Mouse (Mus musculus) limb, embryonic 13.5 days (tissue): Measurements from ENCODE around the gene Hscb. TPM values are rescaled to one million over a fixed set of nuclear protein-coding genes. Genes with fewer than 3 reads are reported as not detected.

Source experiments
- ATAC-seq: fragments of 200-750 bp; cut with Nextera tagmentation; 2 replicates; pipeline ENCODE4 v1.8.0; 2017; ENCODE audit warnings: low read depth, moderate number of reproducible peaks, moderate TSS enrichment; ENCODE audit not compliant: low FRiP score
- H3K27ac ChIP-seq: fragments of 300-500 bp; sonication (generic); 2 replicates; pipeline ENCODE4 v1.5.1; 2015; ENCODE audit warnings: inconsistent platforms, mild to moderate bottlenecking, moderate library complexity
- H3K27me3 ChIP-seq: fragments of 300-500 bp; sonication (generic); 2 replicates; pipeline ENCODE4 v1.6.1; 2015; ENCODE audit warnings: mild to moderate bottlenecking, inconsistent platforms
- H3K36me3 ChIP-seq: fragments of 300-500 bp; sonication (generic); 2 replicates; pipeline ENCODE4 v1.6.1; 2015; ENCODE audit warnings: inconsistent platforms, mild to moderate bottlenecking, moderate library complexity
- H3K4me1 ChIP-seq: fragments of 300-500 bp; sonication (generic); 2 replicates; pipeline ENCODE4 v1.6.1; 2015; ENCODE audit warnings: inconsistent platforms
- H3K4me2 ChIP-seq: fragments of 300-500 bp; sonication (generic); replicated peaks from 2 replicates; pipeline ENCODE4 v1.6.1; 2015; ENCODE audit warnings: inconsistent platforms, mild to moderate bottlenecking, moderate library complexity
- H3K4me3 ChIP-seq: fragments of 300-500 bp; sonication (generic); 2 replicates; pipeline ENCODE4 v1.5.1; 2015; ENCODE audit warnings: moderate library complexity, mild to moderate bottlenecking, inconsistent platforms
- H3K9ac ChIP-seq: fragments of 300-500 bp; sonication (generic); 2 replicates; pipeline ENCODE4 v1.6.1; 2015; ENCODE audit warnings: mild to moderate bottlenecking, inconsistent platforms
- H3K9me3 ChIP-seq: fragments of 300-500 bp; sonication (generic); 2 replicates; pipeline ENCODE4 v1.6.1; 2016; ENCODE audit warnings: inconsistent platforms
- WGBS: fragments of 180-500 bp; shearing (Covaris S2); methylation state at CpG from one replicate; pipeline ENCODE4 v1.1.7; 2015; 5-methylcytosine and 5-hydroxymethylcytosine counted together
- polyA plus RNA-seq: library from polyadenylated mRNA; unstranded; fragments of >200 nt; fragmentation: Nextera tagmentation; extraction: Ambion mirVana; gene quantifications from 2 replicates; pipeline ENCODE4 v1.2.1, GENCODE M21; 2015

Hscb gene
- polyA plus RNA-seq, 1 experiment from 2014 or later: 26.5 TPM

- Histone ChIP-seq H3K27ac (no peak overlapping the region), H3K27me3 (no peaks in the 10 kb centered on the region), H3K9ac (no peak overlapping the region), H3K36me3 (0 out of 2 replicates have a peak, but pooled peaks cover 8% of the 10 kb centered on the region), H3K4me2 (no peak overlapping the region), H3K9me3 (no peaks in the 10 kb centered on the region), H3K4me3 (no peak overlapping the region), H3K4me1 (0 out of 2 replicates have a peak, but pooled peaks cover 5% of the 10 kb centered on the region)
- WGBS: 60% methylated on average over 8 of the region's 8 CpGs
- ATAC-seq: no peak
These were observed 12.6 kb downstream of the Hscb start for GRCm38 (mm10) chr5:110826781-110827495.

- Histone ChIP-seq H3K36me3 (0 out of 2 replicates have a peak, but pooled peaks cover 3% of the 10 kb centered on the region), H3K9ac (no peak overlapping the region), H3K4me2 (no peak overlapping the region), H3K27me3 (no peaks in the 10 kb centered on the region), H3K4me1 (0 out of 2 replicates have a peak, but pooled peaks cover 5% of the 10 kb centered on the region), H3K27ac (no peak overlapping the region), H3K4me3 (no peak overlapping the region), H3K9me3 (no peaks in the 10 kb centered on the region)
- WGBS: 76% methylated on average over 4 of the region's 4 CpGs
- no peak for ATAC-seq
These were observed 15.2 kb downstream of the Hscb start for GRCm38 (mm10) chr5:110824421-110824820.

- WGBS: under 1% methylated on average over 56 of the region's 80 CpGs
These were observed 29.8 kb downstream of the Hscb start, which contains the start of gene Ulk1 for GRCm38 (mm10) chr5:110809667-110810325. Ulk1 (minus strand) TSS chr5:110810097.

GRCm38 (mm10) chr5:110808821-110809666 lies 30.5 kb downstream of the Hscb start:
- Histone ChIP-seq H3K36me3 (peaks cover 33% of the 10 kb centered on the region), H3K9me3 (no peaks in the 10 kb centered on the region), H3K4me3 (peak overlapping the region; percentile 94), H3K9ac (peak overlapping the region; percentile 98), H3K4me2 (peak overlapping the region; percentile 94), H3K4me1 (peaks cover 47% of the 10 kb centered on the region), H3K27me3 (no peaks in the 10 kb centered on the region), H3K27ac (peak overlapping the region; percentile 53; the same call in 1 of the 2 replicates)
- no peak for ATAC-seq
- WGBS: 2% methylated on average over 27 of the region's 27 CpGs

More at GRCm38 (mm10) chr5:110809667-110810325, 29.8 kb downstream of the Hscb start, which contains the start of gene Ulk1:
- H3K4me3 ChIP-seq: peak within 1 kb of the TSS; percentile 94
- peaks cover 42% of the 10 kb centered on the region for H3K4me1 ChIP-seq
- H3K4me2 ChIP-seq: peak within 1 kb of the TSS; percentile 94
- no peaks in the 10 kb centered on the region for H3K9me3 ChIP-seq
- no peaks in the 10 kb centered on the region for H3K27me3 ChIP-seq
- peak within 1 kb of the TSS; percentile 98 for H3K9ac ChIP-seq
- peaks cover 26% of the 10 kb centered on the region for H3K36me3 ChIP-seq
- ATAC-seq: peak; percentile 96
- peak within 1 kb of the TSS; percentile 53; the same call in 1 of the 2 replicates for H3K27ac ChIP-seq

GRCm38 (mm10) chr5:110808061-110808631 lies 31.4 kb downstream of the Hscb start:
- Histone ChIP-seq H3K4me3 (peak overlapping the region; percentile 94), H3K9ac (peak overlapping the region; percentile 98), H3K27me3 (no peaks in the 10 kb centered on the region), H3K9me3 (no peaks in the 10 kb centered on the region), H3K4me2 (peak overlapping the region; percentile 94), H3K4me1 (peaks cover 47% of the 10 kb centered on the region), H3K36me3 (peaks cover 40% of the 10 kb centered on the region), H3K27ac (no peak overlapping the region; the same call in 1 of the 2 replicates)
- ATAC-seq: peak; percentile 31; the same call in 1 of the 2 replicates
- 3% methylated on average over 14 of the region's 14 CpGs for WGBS

- Histone ChIP-seq H3K27me3 (no peaks in the 10 kb centered on the region), H3K9me3 (no peaks in the 10 kb centered on the region), H3K36me3 (peaks cover 47% of the 10 kb centered on the region), H3K9ac (peak overlapping the region; percentile 98), H3K4me1 (peaks cover 47% of the 10 kb centered on the region), H3K4me2 (peak overlapping the region; percentile 94), H3K27ac (no peak overlapping the region), H3K4me3 (peak overlapping the region; percentile 94)
- ATAC-seq: no peak
- 86% methylated on average over 4 of the region's 4 CpGs for WGBS
These were observed 32.1 kb downstream of the Hscb start for GRCm38 (mm10) chr5:110807453-110807852.

GRCm38 (mm10) chr5:110806676-110807075 lies 32.9 kb downstream of the Hscb start:
- H3K4me1 ChIP-seq: peaks cover 50% of the 10 kb centered on the region
- no peaks in the 10 kb centered on the region for H3K27me3 ChIP-seq
- H3K9me3 ChIP-seq: no peaks in the 10 kb centered on the region
- 65% methylated on average over 1 of the region's 1 CpGs for WGBS
- no peak overlapping the region for H3K27ac ChIP-seq
- peak overlapping the region; percentile 94 for H3K4me2 ChIP-seq
- no peak overlapping the region for H3K4me3 ChIP-seq
- H3K36me3 ChIP-seq: peaks cover 55% of the 10 kb centered on the region
- peak overlapping the region; percentile 31; the same call in 1 of the 2 replicates for H3K9ac ChIP-seq
- no peak for ATAC-seq

GRCm38 (mm10) chr5:110806154-110806553 lies 33.4 kb downstream of the Hscb start:
- Histone ChIP-seq H3K4me2 (0 out of 2 replicates have a peak overlapping the region, but pooled peaks have one; percentile 94), H3K27ac (no peak overlapping the region), H3K9ac (no peak overlapping the region), H3K4me1 (peaks cover 50% of the 10 kb centered on the region), H3K4me3 (no peak overlapping the region), H3K36me3 (peaks cover 60% of the 10 kb centered on the region), H3K9me3 (no peaks in the 10 kb centered on the region), H3K27me3 (no peaks in the 10 kb centered on the region)
- 83% methylated on average over 4 of the region's 4 CpGs for WGBS
- ATAC-seq: no peak

- peaks cover 80% of the 10 kb centered on the region for H3K36me3 ChIP-seq
- H3K9me3 ChIP-seq: no peaks in the 10 kb centered on the region
- H3K27ac ChIP-seq: no peak overlapping the region
- 80% methylated on average over 7 of the region's 7 CpGs for WGBS
- H3K4me3 ChIP-seq: no peak overlapping the region
- H3K27me3 ChIP-seq: no peaks in the 10 kb centered on the region
- no peak for ATAC-seq
- peaks cover 50% of the 10 kb centered on the region for H3K4me1 ChIP-seq
- no peak overlapping the region for H3K4me2 ChIP-seq
- no peak overlapping the region for H3K9ac ChIP-seq
These were observed 35.4 kb downstream of the Hscb start for GRCm38 (mm10) chr5:110804012-110804743.

- ATAC-seq: no peak
- peaks cover 94% of the 10 kb centered on the region for H3K36me3 ChIP-seq
- no peak overlapping the region for H3K4me3 ChIP-seq
- peaks cover 37% of the 10 kb centered on the region for H3K4me1 ChIP-seq
- H3K27ac ChIP-seq: no peak overlapping the region
- no peaks in the 10 kb centered on the region for H3K9me3 ChIP-seq
- no peak overlapping the region for H3K9ac ChIP-seq
- no peak overlapping the region for H3K4me2 ChIP-seq
- H3K27me3 ChIP-seq: no peaks in the 10 kb centered on the region
These were observed 36.8 kb downstream of the Hscb start for GRCm38 (mm10) chr5:110802809-110803208.

- 85% methylated on average over 4 of the region's 4 CpGs for WGBS
- Histone ChIP-seq H3K36me3 (peaks cover 94% of the 10 kb centered on the region), H3K4me2 (no peak overlapping the region), H3K4me1 (peaks cover 32% of the 10 kb centered on the region), H3K9me3 (no peaks in the 10 kb centered on the region), H3K27me3 (no peaks in the 10 kb centered on the region), H3K9ac (no peak overlapping the region), H3K4me3 (no peak overlapping the region), H3K27ac (no peak overlapping the region)
- no peak for ATAC-seq
These were observed 37.4 kb downstream of the Hscb start for GRCm38 (mm10) chr5:110802186-110802585.
